Mouse (Mus musculus) intestine, embryonic 14.5 days (tissue): ENCODE data around the gene Six3. TPM values are rescaled to one million over a fixed set of nuclear protein-coding genes. Genes with fewer than 3 reads are reported as not detected.
A peak's percentile ranks its signal among the peaks of the same experiment; 100 is the strongest.

Experiments used
- ATAC-seq: fragments of 200-750 bp; cut with Nextera tagmentation; replicated peaks from 2 replicates; pipeline ENCODE4 v1.8.0; 2017; ENCODE audit warnings: low read depth, moderate number of reproducible peaks, moderate TSS enrichment, moderate library complexity; ENCODE audit not compliant: low FRiP score, low TSS enrichment
- DNase-seq: peaks from one replicate; pipeline ENCODE4 v3.0.0-alpha.2; 2018; ENCODE audit warnings: low spot score
- H3K27ac ChIP-seq: fragments of 300-500 bp; sonication (generic); 2 replicates; pipeline ENCODE4 v1.5.1; 2014; ENCODE audit warnings: low read depth, mild to moderate bottlenecking, control low read depth
- H3K27me3 ChIP-seq: fragments of 300-500 bp; sonication (generic); replicated peaks from 2 replicates; pipeline ENCODE4 v1.6.1; 2014; ENCODE audit warnings: low read length, control low read depth; ENCODE audit not compliant: control insufficient read depth, insufficient read depth
- H3K36me3 ChIP-seq: fragments of 300-500 bp; sonication (generic); 2 replicates; pipeline ENCODE4 v1.6.1; 2014; ENCODE audit warnings: low read length, control low read depth; ENCODE audit not compliant: control insufficient read depth, insufficient read depth
- H3K4me1 ChIP-seq: fragments of 300-500 bp; sonication (generic); replicated peaks from 2 replicates; pipeline ENCODE4 v1.6.1; 2014; ENCODE audit warnings: low read length, control low read depth, mixed read lengths; ENCODE audit not compliant: control insufficient read depth, insufficient read depth
- H3K4me2 ChIP-seq: fragments of 300-500 bp; sonication (generic); 2 replicates; pipeline ENCODE4 v1.6.1; 2014; ENCODE audit warnings: low read length
- H3K4me3 ChIP-seq: fragments of 300-500 bp; sonication (generic); 2 replicates; pipeline ENCODE4 v1.5.1; 2014; ENCODE audit warnings: low read depth, low read length, control low read depth, mixed read lengths
- H3K9ac ChIP-seq: fragments of 300-500 bp; sonication (generic); 2 replicates; pipeline ENCODE4 v1.6.1; 2014; ENCODE audit warnings: mild to moderate bottlenecking, low read length
- H3K9me3 ChIP-seq: fragments of 300-500 bp; sonication (generic); 2 replicates; pipeline ENCODE4 v1.6.1; 2016; ENCODE audit warnings: low read length, control low read depth; ENCODE audit not compliant: control insufficient read depth
- WGBS: fragments of 180-500 bp; shearing (Covaris S2); extraction: QIAGEN DNeasy Blood & Tissue Kit; methylation state at CpG from one replicate; pipeline ENCODE4 v1.1.7; 2014; 5-methylcytosine and 5-hydroxymethylcytosine counted together
- polyA plus RNA-seq: library from polyadenylated mRNA; unstranded; fragments of >200 nt; fragmentation: Nextera tagmentation; extraction: Ambion mirVana; gene quantifications from 2 replicates; pipeline ENCODE4 v1.2.1, GENCODE M21; 2014

The Six3 gene
- not detected in 2 replicates for polyA plus RNA-seq

DNA sequence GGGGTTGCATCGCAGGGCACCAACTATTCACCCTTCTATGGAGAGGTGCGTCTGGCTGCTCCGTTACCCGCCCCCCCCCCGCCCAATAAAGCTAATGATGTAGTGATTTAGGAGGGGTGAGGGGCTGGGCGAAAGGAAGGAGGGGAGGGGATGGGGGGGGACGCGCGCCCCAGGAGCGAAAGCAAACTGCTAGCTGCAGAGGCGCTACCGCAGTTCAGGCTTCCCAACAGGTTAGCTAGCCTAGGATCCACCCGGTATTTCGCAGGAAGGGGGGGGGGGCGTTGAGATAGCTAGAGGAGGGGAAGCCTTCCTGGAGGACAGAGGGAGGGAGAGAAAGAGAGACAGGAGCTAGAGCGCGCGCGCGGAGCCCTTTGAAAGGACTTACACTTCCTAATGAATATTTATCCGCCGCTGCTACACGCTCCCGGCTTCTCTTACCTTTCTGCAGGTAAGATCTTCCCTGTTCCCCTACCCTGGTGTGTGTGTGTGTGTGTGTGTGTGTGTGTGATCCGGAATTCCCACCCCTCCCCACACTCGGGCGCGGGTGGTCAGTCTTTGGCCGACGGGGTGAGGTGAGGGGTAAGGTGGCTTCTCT lies at the start of gene Six3:
Six3 (plus strand) TSS at position 343 of the 595 bp plus-strand sequence.
- Histone ChIP-seq H3K9me3 (no peaks in the 10 kb centered on the region), H3K36me3 (no peaks in the 10 kb centered on the region), H3K27me3 (peaks cover 100% of the 10 kb centered on the region), H3K9ac (no peak within 1 kb of the TSS), H3K27ac (no peak within 1 kb of the TSS), H3K4me1 (peaks cover 6% of the 10 kb centered on the region; the same call in 1 of the 2 replicates), H3K4me2 (no peak within 1 kb of the TSS), H3K4me3 (no peak within 1 kb of the TSS)
- under 1% methylated on average over 28 of the region's 30 CpGs for WGBS
- no peak for ATAC-seq
- peak; percentile 48 for DNase-seq

DNA sequence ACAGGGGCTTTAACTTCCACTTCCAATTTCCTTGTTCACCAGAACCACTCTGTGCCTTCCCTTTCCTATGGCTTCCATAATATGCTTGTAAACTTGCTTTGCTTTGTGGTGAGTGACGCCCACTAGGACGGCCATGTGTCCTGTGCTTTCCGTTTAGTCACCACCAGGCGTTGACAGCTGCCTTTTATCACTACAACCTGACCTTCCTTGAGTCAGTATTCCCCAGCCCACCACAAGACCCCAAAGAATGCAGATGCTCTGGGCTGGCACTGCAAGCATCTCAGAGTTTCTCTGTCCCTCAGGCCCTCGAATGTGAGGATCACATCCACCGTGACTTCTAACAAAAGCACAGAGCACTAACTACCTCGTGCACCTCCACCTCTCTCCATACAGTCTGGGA lies 49.3 kb upstream of the Six3 start:
- Histone ChIP-seq H3K27me3 (0 out of 2 replicates have a peak, but pooled peaks cover 2% of the 10 kb centered on the region), H3K27ac (no peak overlapping the region), H3K36me3 (no peaks in the 10 kb centered on the region), H3K4me3 (no peak overlapping the region), H3K4me2 (no peak overlapping the region), H3K9ac (no peak overlapping the region), H3K9me3 (peaks cover 7% of the 10 kb centered on the region; the same call in 1 of the 2 replicates), H3K4me1 (no peaks in the 10 kb centered on the region)
- DNase-seq (peak; percentile 48), ATAC-seq (no peak)
- 57% methylated on average over 7 of the region's 7 CpGs for WGBS

DNA sequence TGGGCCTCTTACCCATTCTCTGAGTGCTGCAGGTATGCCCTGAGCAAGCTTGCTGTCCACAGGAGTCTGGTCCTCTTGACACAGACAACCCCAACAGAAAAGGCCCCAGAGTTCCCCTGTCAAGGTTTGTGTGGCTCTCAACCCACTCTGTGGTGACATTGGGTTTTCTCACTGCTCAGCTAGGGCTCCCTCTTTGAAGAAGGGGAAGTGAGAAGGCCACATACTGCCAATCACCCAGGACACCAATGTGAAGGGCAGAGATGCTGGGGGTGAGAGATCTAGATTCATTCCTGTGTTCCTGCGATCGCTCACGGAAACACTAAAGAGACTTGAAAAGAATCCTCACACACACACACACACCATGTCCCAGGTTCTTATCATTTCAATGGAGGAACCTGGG lies 39.4 kb upstream of the Six3 start:
- Histone ChIP-seq H3K36me3 (no peaks in the 10 kb centered on the region), H3K9me3 (no peaks in the 10 kb centered on the region), H3K9ac (no peak overlapping the region), H3K4me3 (no peak overlapping the region), H3K4me1 (no peaks in the 10 kb centered on the region), H3K4me2 (no peak overlapping the region), H3K27me3 (no peaks in the 10 kb centered on the region), H3K27ac (no peak overlapping the region)
- ATAC-seq (no peak), DNase-seq (no peak)
- 89% methylated on average over 3 of the region's 3 CpGs for WGBS

DNA sequence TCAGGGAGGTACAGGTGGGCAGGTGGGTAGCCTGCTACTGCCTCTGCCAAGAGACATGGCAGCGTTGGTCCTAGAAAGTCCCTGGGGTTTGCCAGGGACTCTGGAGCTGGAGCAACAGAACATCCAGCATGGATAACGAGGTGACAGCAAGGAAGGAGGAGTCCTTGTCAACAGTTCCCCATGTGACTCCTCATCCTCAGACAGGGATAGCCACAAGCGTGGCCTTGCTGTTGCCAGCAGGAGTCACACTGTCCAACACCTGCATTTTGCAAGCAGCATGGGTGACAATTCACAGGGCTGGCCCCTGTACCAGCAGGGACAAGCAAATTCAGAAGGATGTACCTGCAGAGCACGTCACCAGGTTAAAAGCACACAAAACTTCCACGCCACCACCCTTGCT lies 35.1 kb upstream of the Six3 start:
- Histone ChIP-seq H3K27me3 (no peaks in the 10 kb centered on the region), H3K4me3 (no peak overlapping the region), H3K36me3 (no peaks in the 10 kb centered on the region), H3K9ac (no peak overlapping the region), H3K4me1 (no peaks in the 10 kb centered on the region), H3K4me2 (no peak overlapping the region), H3K9me3 (no peaks in the 10 kb centered on the region), H3K27ac (no peak overlapping the region)
- DNase-seq (no peak), ATAC-seq (no peak)
- WGBS = 59% methylated on average over 5 of the region's 5 CpGs

DNA sequence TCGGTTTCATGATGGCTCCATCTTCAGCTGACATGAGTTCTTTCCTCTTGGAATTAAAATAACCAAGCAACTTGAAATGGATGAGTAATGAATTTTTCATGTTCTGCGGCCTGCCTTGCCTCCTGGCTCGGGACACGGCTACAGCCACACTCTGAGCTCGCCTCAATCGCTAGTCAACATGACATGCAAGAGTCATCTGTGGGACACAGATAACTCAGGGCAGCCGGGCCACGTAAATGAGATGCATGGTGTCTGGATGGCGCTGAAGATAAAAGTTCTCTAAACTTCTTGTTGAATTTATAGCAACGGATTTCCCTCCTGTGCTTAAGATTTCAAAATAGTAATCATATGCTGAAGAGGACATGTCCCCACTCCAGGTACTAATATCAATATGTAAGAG lies 34.1 kb upstream of the Six3 start:
- DNase-seq = no peak
- WGBS = 87% methylated on average over 10 of the region's 10 CpGs
- Histone ChIP-seq H3K36me3 (no peaks in the 10 kb centered on the region), H3K9ac (no peak overlapping the region), H3K4me2 (no peak overlapping the region), H3K27ac (no peak overlapping the region), H3K27me3 (no peaks in the 10 kb centered on the region), H3K9me3 (no peaks in the 10 kb centered on the region), H3K4me3 (no peak overlapping the region), H3K4me1 (no peaks in the 10 kb centered on the region)
- no peak for ATAC-seq

DNA sequence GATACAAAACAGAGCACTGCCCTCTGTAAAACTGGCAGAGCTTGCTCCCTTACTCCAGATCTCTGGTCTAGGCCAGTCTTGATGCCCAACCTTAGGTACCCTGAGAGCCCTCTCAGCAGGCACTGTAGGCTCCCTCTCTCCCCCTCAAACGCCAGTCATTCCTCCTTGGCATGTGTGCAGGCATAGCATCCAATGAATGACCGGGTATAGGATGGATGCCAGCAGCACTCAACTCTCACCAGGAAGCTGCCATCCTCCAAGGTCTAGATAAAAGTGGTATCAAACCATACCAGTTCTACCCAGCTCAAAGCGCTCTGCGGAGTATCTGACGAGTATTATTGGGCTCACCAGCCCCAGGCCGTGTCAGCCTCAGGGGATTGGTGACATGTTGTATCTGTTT lies 33.2 kb upstream of the Six3 start:
- WGBS = 87% methylated on average over 6 of the region's 6 CpGs
- ATAC-seq = no peak
- H3K4me2 ChIP-seq = no peak overlapping the region
- H3K4me3 ChIP-seq = no peak overlapping the region
- no peaks in the 10 kb centered on the region for H3K36me3 ChIP-seq
- H3K4me1 ChIP-seq = no peaks in the 10 kb centered on the region
- H3K9ac ChIP-seq = no peak overlapping the region
- H3K27ac ChIP-seq = no peak overlapping the region
- H3K9me3 ChIP-seq = no peaks in the 10 kb centered on the region
- no peaks in the 10 kb centered on the region for H3K27me3 ChIP-seq
- DNase-seq = no peak

DNA sequence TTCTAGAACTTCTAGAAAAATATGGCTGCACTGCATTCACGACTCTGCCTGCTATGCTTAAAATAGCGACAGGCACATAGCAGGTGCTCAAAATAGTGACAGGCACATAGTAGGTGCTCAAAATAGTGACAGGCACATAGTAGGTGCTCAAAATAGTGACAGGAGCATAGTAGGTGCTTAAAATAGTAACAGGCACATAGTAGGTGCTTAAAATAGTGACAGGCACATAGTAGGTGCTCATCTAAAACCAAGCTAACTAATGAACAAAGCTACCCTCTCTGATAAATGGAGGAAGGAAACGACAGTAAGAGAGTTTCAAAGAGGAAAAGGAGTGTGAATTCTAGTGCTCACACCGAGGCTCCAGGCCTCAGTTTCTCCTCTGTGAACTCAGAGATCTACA lies 29.2 kb upstream of the Six3 start:
- Histone ChIP-seq H3K27me3 (no peaks in the 10 kb centered on the region), H3K9me3 (no peaks in the 10 kb centered on the region), H3K9ac (no peak overlapping the region), H3K4me3 (no peak overlapping the region), H3K36me3 (no peaks in the 10 kb centered on the region), H3K27ac (no peak overlapping the region), H3K4me2 (no peak overlapping the region), H3K4me1 (no peaks in the 10 kb centered on the region)
- 83% methylated on average over 4 of the region's 4 CpGs for WGBS
- no peak for ATAC-seq
- no peak for DNase-seq

DNA sequence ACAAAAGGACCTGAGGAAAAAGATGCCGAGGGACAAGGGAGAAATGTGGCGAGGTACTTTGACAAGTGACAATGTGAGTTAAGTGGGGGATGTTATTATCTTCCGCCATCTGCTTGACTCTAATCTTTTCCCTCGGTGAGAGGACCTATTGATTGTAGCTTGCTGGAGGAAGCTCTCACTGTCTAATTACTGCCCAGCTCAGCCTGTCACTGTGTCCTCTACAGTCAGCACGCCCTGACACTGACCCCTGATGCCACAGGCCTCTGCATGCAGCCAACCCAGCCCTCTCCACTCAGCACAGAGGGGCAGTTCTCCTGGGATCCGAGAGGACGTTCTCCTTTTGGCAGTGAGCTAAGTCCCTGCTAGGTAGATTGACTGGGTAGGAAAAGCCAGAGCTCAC lies 28.8 kb upstream of the Six3 start:
- Histone ChIP-seq H3K4me1 (no peaks in the 10 kb centered on the region), H3K27ac (no peak overlapping the region), H3K36me3 (no peaks in the 10 kb centered on the region), H3K9ac (no peak overlapping the region), H3K4me3 (no peak overlapping the region), H3K9me3 (no peaks in the 10 kb centered on the region), H3K27me3 (no peaks in the 10 kb centered on the region), H3K4me2 (no peak overlapping the region)
- no peak for ATAC-seq
- 59% methylated on average over 7 of the region's 7 CpGs for WGBS
- no peak for DNase-seq

DNA sequence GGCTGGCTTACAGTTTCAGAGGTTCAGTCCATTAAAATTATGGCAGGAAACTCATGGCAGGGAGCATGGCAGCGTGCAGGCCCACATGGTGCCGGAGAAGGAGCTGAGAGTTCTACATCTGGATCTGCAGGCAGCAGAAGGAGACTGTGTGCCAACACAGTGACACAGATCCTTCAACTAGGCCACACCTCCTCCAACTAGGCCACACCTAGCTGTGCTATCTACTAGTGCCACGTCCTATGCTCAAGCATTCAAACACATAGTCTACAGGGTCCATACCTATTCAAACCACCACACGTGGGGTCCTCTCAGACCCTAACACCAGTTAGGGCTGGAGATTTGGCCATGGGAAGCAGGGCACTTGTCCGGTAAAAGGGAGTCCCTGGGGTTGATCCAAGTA lies 27.6 kb upstream of the Six3 start:
- Histone ChIP-seq H3K9ac (no peak overlapping the region), H3K4me1 (no peaks in the 10 kb centered on the region), H3K9me3 (no peaks in the 10 kb centered on the region), H3K27ac (no peak overlapping the region), H3K4me2 (no peak overlapping the region), H3K4me3 (no peak overlapping the region), H3K36me3 (no peaks in the 10 kb centered on the region), H3K27me3 (no peaks in the 10 kb centered on the region)
- WGBS = 87% methylated on average over 5 of the region's 5 CpGs
- ATAC-seq (no peak), DNase-seq (no peak)
